Mouse (Mus musculus): ENCODE data around the gene Amn.

DNA sequence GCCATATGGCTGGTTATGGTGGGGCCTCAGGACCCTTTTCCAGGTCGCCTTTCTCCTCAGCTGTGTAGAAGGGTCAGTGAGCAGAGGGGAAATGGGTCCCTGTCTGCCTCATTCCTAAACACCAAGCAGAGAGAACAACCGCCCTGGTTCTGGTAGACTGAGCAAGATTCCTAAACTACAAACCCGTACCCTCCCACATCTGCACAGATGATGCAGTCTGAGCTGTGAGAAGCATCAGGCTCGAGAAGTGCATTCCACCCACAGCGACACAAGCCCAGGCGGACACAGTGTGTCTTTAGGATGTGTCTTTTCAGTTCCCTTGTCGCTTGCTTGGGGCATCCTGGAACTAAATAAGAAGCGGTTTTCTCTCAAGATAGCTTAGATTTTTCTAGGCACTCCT lies 20.8 kb upstream of the Amn start:
- TF ChIP-seq CTCF (IDR thresholded peaks at IDR 0.05; ENCODE audit: low read depth, low read length), result no peak
- TF ChIP-seq POLR2A (IDR thresholded peaks at IDR 0.05; ENCODE audit: extremely low read depth, insufficient read depth, low read length), result no peak
